Mouse (Mus musculus) R1 (cell line): ENCODE data around the gene Osbpl7.
A peak's percentile ranks its signal among the peaks of the same experiment; 100 is the strongest.

Experiments used
- DNase-seq: peaks from one replicate; pipeline ENCODE4 v3.0.0-alpha.2; 2018; ENCODE audit warnings: low read depth, low spot score

The Osbpl7 gene

DNA sequence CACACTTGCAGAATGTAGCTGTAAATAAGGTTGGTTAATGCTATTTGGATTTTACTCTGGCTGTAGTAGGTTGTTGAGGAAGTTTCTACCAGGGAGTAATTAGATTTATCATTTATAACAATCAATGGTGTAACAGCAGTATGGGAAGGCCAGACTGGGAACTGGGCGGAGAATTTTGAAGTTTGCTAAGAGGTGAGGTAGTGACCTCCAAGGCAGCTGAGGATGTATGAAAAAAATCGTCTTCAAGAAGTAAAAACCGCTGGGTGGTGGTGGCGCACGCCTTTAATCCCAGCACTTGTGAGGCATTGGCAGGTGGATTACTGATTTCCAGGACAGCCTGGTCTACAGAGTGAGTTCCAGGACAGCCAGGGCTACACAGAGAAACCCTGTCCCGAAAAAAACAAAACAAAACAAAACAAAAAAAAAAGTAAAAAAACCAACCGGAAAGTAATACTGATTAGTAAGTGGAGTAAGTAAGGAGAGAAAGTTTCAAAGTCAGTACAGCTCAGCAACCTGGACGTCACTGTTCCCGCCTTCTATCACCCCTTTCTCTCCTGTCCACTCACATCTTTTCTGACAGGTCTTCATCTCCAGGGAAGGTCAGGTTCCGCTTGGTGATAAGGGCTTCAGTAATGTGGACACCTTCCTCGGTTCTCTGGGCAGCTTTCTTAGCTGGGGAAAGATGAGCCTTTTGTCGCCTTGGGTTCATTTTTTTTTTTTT, 10.0 kb upstream of the Osbpl7 start:
- DNase-seq = no peak

- DNase-seq = peak; percentile 96
Measured at GRCm38 (mm10) chr11:97041022-97041899, 9.2 kb upstream of the Osbpl7 start, which contains the start of the genes Lrrc46 and Mrpl10. TSS of gene Lrrc46 (minus strand) at chr11:97041407. TSS of gene Mrpl10 (plus strand) at chr11:97041560.

DNA sequence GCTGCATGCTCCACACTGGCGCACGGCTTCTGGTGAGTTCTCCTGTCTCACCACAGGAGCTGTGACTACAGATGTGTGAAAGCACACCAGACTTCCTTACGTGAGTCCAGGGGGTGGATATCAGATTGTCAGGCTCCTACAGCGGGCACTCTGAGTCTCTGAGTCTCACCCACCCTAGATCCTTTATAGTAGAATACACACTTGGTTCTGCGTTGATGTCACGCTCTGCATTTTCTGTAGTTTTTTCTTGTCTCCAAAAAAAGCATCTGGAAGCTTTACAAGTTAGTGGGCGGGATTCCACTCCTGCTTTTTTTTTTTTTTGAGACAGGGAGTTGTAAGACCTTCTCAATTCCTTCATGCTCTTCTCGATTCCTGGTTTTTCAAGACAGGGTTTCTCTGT, 5.5 kb upstream of the Osbpl7 start:
- DNase-seq = no peak

DNA sequence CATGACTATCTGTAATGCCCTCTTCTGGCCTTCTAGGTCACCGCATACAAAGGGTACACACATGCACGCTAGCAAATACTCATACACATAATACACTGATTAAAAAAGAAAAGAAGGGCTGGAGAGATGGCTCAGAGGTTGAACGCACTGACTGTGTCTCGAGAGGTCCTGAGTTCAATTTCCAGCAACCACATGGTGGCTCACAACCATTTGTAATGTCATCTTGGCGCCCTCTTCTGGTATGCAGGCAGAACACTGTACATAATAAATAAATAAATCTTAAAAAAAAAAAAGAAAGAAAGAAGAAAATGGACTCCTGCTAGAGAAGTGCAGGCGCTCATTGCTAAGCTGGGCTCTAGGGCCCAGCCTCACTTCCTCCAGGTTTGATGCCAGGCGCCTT, 4.6 kb upstream of the Osbpl7 start:
- peak; percentile 78 for DNase-seq

DNA sequence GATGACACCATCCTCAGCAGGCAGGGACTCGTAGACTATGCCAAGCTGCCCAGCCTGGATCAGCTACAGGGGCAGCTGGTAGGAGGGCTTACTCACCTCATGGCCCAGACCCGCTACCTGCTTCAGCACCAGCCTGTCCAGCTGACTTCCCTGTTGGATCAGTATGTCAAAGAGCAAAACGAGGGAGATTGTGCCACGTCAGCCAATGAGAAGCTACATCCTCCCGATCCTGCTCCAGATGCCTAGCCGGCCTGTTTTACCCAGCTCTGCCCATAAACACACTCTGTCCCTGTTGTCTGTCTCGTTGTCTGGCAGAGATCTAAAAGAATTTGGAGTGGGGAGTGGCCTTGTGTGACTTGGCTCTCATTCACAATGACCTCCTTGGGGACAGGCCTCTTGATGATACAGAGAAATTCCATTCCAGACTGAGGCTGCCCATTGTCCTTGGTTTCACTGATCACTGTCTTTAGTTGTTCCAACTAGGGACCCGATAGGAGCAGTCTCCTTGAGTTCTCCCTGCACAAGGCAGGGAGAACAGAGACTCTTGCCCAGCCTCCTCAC, 2.3 kb upstream of the Osbpl7 start:
- no peak for DNase-seq

- no peak for DNase-seq
Measured at GRCm38 (mm10) chr11:97049492-97050085, 839 bp upstream of the Osbpl7 start.

GRCm38 (mm10) chr11:97050944-97051586, 637 bp downstream of the Osbpl7 start:
- DNase-seq = no peak

DNA sequence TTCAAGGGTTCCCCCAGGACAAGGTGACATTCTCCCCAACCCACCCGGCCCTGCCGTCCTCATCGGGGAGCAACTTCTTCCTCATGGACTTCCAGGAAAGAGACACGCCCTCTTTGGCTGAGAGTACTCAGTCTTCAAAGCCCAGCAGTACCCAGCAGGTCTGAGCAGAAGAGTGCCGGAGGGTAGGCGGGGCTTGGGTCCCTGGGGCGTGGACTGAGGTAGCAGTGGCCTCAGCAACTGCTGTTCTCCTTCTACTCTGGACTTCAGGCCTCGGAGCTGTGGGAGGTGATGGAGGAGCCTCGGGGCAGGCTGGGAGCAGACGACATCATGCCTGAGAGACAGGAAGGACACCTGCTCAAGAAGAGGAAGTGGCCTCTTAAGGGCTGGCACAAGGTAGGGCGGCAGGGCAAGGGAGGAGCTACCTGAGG, 1.8 kb downstream of the Osbpl7 start:
- peak; percentile 85 for DNase-seq

- DNase-seq = no peak
Measured at GRCm38 (mm10) chr11:97063274-97063920, 13.0 kb downstream of the Osbpl7 start.

- DNase-seq = peak; percentile 78
Measured at GRCm38 (mm10) chr11:97063921-97064295, 13.5 kb downstream of the Osbpl7 start.

DNA sequence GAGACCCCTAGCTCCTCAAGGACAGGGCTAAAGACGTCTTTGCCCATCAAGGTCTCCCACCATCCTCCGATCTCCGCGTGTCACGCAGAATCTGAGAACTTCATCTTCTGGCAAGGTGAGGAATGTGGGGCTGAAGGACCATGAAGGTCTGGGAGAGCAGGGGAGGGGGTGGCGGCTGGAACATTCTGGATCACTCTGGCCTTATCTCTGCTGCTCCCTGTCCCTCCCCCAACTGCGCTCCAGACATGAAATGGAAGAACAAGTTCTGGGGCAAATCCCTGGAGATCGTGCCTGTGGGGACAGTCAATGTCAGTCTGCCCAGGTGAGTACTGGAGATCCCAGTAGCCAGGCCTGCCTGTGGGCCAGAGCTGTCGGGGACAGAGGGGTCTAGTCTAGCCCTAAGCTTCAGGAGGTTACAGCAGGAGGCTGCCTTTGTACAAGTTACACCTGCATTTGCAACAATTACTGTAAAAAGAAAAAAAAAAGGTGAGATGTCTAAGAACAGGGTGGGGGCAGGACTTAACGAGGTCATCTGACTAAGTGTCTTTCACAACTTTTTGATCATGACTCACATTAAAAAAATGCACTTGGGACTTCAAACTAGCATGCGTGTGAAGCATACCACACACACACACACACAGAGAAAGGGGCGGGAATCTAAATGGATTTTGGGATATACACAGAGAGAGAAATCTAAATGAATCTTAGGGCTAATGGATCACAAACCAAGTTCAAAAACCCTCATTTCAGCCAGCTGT, 15.3 kb downstream of the Osbpl7 start:
- DNase-seq = no peak

DNA sequence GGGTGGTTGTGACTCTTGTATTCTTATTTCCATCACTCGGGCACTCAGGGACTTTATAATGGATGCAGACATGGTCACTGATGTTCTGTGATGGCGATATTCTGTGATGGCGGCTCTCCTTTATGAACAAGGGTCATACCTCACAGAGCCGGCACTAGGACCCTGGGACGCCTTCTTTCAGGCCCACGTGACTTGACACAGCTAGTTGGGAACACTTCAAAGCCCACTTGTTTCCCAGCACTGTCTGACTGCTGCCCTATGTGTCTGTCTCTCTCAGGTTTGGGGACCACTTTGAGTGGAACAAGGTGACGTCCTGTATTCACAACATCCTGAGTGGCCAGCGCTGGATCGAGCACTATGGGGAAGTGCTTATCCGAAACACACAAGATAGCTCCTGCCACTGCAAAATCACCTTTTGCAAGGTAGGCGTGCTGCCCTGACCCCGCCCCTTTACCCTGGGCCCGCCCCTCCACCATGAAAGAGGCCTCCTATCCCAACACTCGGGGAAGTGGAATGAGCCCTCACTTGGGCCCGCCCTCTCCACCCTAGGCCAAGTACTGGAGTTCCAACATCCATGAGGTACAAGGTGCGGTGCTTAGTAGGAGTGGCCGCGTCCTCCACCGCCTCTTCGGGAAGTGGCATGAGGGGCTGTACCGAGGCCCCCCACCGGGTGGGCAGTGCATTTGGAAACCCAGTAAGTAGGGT, 16.4 kb downstream of the Osbpl7 start:
- DNase-seq = peak; percentile 97

- no peak for DNase-seq
Measured at GRCm38 (mm10) chr11:97069333-97069732, 18.9 kb downstream of the Osbpl7 start.

GRCm38 (mm10) chr11:97069770-97070169, 19.3 kb downstream of the Osbpl7 start:
- DNase-seq = no peak

GRCm38 (mm10) chr11:97071129-97071528, 20.7 kb downstream of the Osbpl7 start:
- no peak for DNase-seq

GRCm38 (mm10) chr11:97072533-97072932, 22.1 kb downstream of the Osbpl7 start:
- DNase-seq = peak; percentile 81

- DNase-seq = no peak
Measured at GRCm38 (mm10) chr11:97074235-97074634, 23.8 kb downstream of the Osbpl7 start.

- DNase-seq = peak; percentile 68
Measured at GRCm38 (mm10) chr11:97078751-97079150, 28.3 kb downstream of the Osbpl7 start.

DNA sequence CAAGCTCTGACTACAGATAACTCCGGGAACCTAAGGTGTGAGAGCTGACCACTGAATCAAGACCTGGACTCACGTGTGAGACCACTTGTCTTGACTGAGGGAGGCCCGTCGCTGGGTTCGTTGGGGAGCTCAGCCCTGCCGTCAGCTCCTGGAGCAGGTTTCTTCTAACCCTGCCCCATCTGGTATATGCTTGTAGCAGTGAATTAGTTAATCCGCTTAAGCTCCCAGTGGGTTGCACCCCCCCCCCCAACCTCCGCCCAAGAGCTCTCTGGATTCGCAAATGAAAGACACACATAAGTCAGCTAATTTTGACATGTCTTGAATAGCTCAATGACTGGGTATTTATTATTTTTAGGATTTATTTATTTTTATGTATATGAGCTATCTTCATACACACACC, 29.9 kb downstream of the Osbpl7 start:
- DNase-seq = no peak

GRCm38 (mm10) chr11:97082977-97083376, 32.5 kb downstream of the Osbpl7 start:
- DNase-seq = peak; percentile 77
